Mouse (Mus musculus) kidney, adult 2 months (tissue): ENCODE measurements at regions not wholly inside any gene's neighbourhood (a gene's known extent, or its start where the extent isn't known, plus 50 kb on each side); places are given as distances from the start of the nearest gene placed in this dataset.
"Not testable (repeated sequence)": the region's sequence is repeated elsewhere in the genome, so short reads cannot be mapped to it uniquely, and the experiment has no call there.

Experiments
- CTCF ChIP-seq: fragments of 200-500 bp; conservative IDR thresholded peaks from 2 replicates; pipeline ENCODE4 v1.5.1; 2011; ENCODE audit warnings: low read depth, mild to moderate bottlenecking, control low read depth, low read length, moderate library complexity, mixed read lengths; ENCODE audit not compliant: insufficient read depth, insufficient read length
- POLR2A ChIP-seq: fragments of 200-500 bp; IDR thresholded peaks from one replicate; pipeline ENCODE4 v1.6.1; 2011; ENCODE audit warnings: low read depth, low read length, control low read depth

DNA sequence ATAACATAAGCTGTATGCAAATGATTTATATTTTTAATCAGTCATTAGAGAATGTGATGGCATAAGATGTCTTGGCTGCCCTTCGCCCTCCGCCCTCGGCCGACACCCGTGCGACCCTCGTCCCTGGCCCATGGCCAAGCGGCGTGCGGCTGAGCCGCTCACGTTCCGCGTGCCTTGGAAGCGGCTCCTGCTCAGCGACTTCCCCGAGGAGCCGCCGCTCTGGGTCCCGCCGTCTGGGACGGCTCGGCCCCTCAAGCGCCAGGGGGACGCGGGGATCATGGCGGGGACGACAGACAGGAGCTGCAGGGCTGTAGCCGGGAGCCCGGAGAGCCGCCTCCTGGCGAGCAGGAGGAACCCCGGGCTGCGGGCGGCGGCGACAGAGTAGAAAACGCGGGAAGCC is 145.5 kb upstream of the Rab39b start:
- not testable (repeated sequence) for TF ChIP-seq CTCF, POLR2A
